Mouse (Mus musculus) erythroblast, embryonic 14.5 days (primary cell): ENCODE measurements around the gene Ssr1. TPM values are rescaled to one million over a fixed set of nuclear protein-coding genes. Genes with fewer than 3 reads are reported as not detected.

Source experiments
- H3K27me3 ChIP-seq: 2 replicates; pipeline ENCODE4 v1.6.1; 2012; ENCODE audit warnings: inconsistent platforms; ENCODE audit not compliant: control insufficient read depth
- H3K36me3 ChIP-seq: 2 replicates; pipeline ENCODE4 v1.6.1; 2012; ENCODE audit warnings: mild to moderate bottlenecking, inconsistent platforms; ENCODE audit not compliant: control insufficient read depth
- H3K4me1 ChIP-seq: 2 replicates; pipeline ENCODE4 v1.6.1; 2012; ENCODE audit warnings: inconsistent platforms; ENCODE audit not compliant: control insufficient read depth
- H3K4me3 ChIP-seq: replicated peaks from 2 replicates; pipeline ENCODE3; 2012; ENCODE audit warnings: moderate library complexity, mild to moderate bottlenecking, inconsistent platforms
- H3K9me3 ChIP-seq: 2 replicates; pipeline ENCODE4 v1.6.1; 2012; ENCODE audit warnings: low read length, inconsistent platforms, mixed read lengths; ENCODE audit not compliant: control insufficient read depth
- GATA1 ChIP-seq: IDR thresholded peaks from 2 replicates; pipeline ENCODE4 v1.6.1; 2012; ENCODE audit warnings: low read length, inconsistent platforms, mixed read lengths
- TAL1 ChIP-seq: IDR thresholded peaks from 3 replicates; pipeline ENCODE4 v1.6.1; 2012; ENCODE audit warnings: low read length, inconsistent platforms, mixed read lengths
- polyA plus RNA-seq: library from polyadenylated mRNA; stranded (reverse); fragments of >175 nt; gene quantifications from 2 replicates; pipeline ENCODE4 v1.2.3, GENCODE M21; 2012

Ssr1 gene
- polyA plus RNA-seq, 1 experiment: 3.0 TPM

DNA sequence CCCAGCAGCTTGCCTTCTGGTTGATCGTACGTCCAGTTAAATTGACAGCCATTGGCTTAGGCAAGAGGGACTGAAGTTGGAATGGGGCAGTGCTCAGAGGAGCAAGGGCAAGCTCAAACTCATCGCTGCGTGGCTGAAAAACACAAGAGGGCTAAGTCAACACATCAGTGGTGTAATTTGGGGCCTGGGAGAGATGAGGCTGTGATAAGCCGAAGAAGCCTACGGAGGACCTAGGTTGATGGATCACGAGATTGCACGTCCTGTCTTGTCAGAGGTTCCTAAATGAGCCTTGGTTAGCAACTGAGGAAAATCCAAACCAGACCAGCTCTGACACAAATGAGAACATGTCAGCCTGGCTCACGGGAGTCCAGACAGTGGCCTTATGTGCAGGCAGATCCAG is 31.5 kb downstream of the Ssr1 start:
- no peaks in the 10 kb centered on the region for H3K27me3 ChIP-seq
- TF ChIP-seq GATA1 (no peak), TAL1 (no peak)
- peaks cover 78% of the 10 kb centered on the region for H3K4me1 ChIP-seq
- no peaks in the 10 kb centered on the region for H3K36me3 ChIP-seq
- no peak overlapping the region for H3K4me3 ChIP-seq
- peaks cover 10% of the 10 kb centered on the region for H3K9me3 ChIP-seq

DNA sequence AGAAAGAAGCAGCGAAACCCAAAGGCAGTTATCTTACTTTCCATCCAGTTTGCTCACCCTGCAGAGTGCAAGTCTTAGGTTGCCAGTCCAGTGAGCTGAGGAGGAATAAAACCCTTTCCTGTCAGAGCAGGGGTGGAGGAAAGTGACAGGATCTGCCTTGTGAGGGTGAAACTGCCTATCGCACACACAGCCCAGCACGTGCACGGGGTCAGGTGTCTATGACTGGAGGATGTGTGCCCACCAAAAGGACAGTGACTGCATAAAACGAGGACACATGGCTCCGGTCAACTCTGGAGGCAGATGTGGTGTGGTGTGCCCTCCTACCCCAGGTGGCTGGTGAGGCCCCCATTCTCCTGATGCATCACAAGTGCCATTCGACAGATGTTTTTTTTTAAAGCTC is 34.1 kb downstream of the Ssr1 start:
- Histone ChIP-seq H3K9me3 (peaks cover 10% of the 10 kb centered on the region), H3K36me3 (no peaks in the 10 kb centered on the region), H3K4me1 (peaks cover 60% of the 10 kb centered on the region), H3K27me3 (no peaks in the 10 kb centered on the region), H3K4me3 (no peak overlapping the region)
- TF ChIP-seq GATA1: no peak
- no peak for TF ChIP-seq TAL1

DNA sequence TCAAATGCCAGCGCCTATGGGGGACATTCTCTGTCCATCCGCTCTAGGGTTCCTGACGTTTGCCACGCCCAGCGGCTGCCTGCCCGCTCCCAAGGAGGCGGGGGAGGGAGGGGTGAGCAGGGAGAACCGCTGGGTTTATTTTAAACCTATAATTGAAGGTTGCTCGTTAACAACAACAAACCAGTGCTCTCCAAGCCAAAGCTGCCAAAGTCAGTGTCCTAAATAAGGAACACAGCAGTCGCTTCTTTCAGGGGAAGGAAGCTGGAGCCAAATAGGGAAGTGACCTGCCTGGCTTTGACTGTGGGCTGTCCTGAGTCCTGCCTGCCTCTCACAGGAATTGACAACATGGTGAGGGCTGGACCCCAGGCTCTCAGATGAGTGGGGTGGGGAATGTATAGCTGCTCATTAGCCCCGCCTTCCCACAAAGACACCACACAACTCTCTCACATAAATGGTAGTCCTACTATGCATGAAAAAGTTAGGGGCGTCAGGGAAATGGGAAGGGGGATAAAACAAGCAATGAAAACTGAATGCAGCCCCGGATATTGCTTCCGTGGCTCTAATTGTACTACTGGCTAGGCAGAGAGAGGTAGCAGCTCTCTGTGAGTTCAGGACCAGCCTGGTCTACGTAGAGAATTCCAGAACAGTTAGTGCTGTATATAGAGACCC is 34.6 kb downstream of the Ssr1 start:
- peaks cover 55% of the 10 kb centered on the region for H3K4me1 ChIP-seq
- peaks cover 10% of the 10 kb centered on the region for H3K9me3 ChIP-seq
- H3K27me3 ChIP-seq: no peaks in the 10 kb centered on the region
- H3K4me3 ChIP-seq: no peak overlapping the region
- H3K36me3 ChIP-seq: no peaks in the 10 kb centered on the region
- TF ChIP-seq TAL1 (no peak), GATA1 (no peak)

DNA sequence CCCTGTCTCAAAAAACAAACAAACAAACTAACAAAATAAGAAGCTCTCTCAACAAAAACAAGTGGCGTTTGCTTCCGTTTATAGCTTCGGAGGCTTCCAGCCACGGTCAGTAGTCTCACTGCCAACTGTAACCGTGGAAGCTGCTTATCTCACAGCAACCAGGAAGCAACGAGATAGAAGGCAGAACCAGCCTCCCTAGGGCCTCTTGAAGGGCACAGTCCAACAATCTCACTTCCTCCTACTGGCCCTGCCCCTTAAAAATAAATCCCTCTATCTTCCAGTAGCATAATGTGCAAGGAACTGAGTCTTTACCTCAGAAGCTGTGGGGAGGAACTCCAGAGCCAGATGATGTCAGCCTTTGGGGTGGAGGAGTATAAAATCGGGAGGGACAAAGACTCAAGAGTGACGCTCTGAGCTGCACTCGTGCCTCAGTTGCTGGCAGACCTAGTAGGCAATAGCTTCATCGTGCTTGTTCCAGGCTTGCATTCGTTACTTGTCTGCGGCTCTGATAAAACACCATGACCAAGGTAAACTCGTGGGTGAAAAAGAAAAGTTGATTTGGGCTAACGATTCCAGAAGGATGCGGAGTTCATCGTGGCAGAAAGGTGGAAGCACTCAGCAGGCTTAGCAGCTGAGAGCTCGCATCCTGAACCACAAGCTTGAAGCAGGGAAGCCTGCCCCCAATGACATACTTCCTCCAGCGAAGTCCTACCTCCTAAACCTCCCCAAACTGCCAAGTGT is 35.3 kb downstream of the Ssr1 start:
- Histone ChIP-seq H3K36me3 (no peaks in the 10 kb centered on the region), H3K27me3 (no peaks in the 10 kb centered on the region), H3K4me1 (peaks cover 48% of the 10 kb centered on the region), H3K9me3 (peaks cover 10% of the 10 kb centered on the region), H3K4me3 (peak overlapping the region; percentile 33)
- TF ChIP-seq TAL1 (no peak), GATA1 (peak; percentile 29; the same call in 1 of the 2 replicates)

DNA sequence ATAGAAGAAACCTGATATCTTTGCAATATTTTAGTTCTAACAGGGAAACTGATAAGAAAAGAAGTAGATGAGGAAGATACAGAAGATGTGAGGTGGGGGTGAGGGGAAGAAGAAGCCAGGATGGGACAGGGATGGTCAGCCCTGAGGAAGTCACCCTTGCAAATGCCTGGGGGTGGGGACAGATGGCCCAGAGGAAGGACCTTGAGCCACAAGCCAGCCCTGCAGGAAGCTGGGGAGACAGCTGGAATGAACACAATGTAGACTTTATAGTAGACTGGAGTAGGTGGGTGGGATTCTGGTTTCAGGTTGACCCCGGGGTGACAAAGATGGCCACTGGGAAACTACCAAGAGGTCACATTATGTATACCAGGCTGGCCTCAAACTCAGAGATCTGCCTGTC is 39.7 kb downstream of the Ssr1 start:
- H3K36me3 ChIP-seq: peaks cover 18% of the 10 kb centered on the region
- no peaks in the 10 kb centered on the region for H3K27me3 ChIP-seq
- no peak overlapping the region for H3K4me3 ChIP-seq
- peaks cover 22% of the 10 kb centered on the region for H3K4me1 ChIP-seq
- TF ChIP-seq GATA1 (no peak), TAL1 (no peak)
- peaks cover 9% of the 10 kb centered on the region for H3K9me3 ChIP-seq

DNA sequence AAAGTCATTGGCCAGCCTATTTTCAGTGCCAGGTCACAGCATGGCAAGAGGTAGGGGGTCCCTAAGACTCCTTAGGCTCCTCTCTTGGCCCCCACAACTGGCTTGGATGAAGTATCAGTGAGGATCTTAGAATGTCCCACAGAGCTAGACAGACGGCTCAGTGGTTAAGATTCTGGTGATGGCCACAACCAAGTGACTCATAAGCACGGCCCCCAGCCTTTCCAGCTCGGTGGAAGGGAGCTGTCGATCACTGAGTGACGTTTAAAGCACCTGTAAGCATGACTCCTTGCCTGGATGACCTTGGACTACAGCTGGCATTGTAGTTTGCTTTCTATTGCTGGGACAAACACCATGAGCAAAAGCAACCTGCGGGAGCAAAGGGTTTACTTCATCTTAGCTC is 41.0 kb downstream of the Ssr1 start:
- H3K36me3 ChIP-seq: peaks cover 30% of the 10 kb centered on the region
- TF ChIP-seq GATA1 (no peak), TAL1 (no peak)
- H3K4me3 ChIP-seq: no peak overlapping the region
- peaks cover 9% of the 10 kb centered on the region for H3K4me1 ChIP-seq
- no peaks in the 10 kb centered on the region for H3K9me3 ChIP-seq
- H3K27me3 ChIP-seq: no peaks in the 10 kb centered on the region

DNA sequence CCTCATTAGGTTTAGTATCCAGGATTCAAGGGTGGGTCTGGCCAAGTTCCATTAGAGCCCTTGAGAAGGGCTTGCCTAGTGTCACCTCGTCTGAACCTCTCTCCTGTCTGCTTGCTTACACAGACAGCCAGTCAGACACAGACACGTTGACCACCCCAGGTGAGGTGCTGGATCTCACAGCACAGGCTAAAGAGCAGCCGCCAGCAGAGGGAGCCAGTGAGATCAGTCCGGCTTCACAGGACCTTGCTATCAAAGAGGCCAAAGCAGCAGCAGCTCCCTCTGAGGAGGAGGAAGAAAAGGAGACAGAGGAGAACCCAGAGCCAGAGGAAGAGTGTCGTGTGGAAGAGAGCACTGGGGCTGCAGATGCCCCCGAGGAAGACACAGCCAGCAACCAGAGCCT is 47.3 kb downstream of the Ssr1 start:
- Histone ChIP-seq H3K36me3 (peaks cover 58% of the 10 kb centered on the region), H3K4me1 (peaks cover 6% of the 10 kb centered on the region)

DNA sequence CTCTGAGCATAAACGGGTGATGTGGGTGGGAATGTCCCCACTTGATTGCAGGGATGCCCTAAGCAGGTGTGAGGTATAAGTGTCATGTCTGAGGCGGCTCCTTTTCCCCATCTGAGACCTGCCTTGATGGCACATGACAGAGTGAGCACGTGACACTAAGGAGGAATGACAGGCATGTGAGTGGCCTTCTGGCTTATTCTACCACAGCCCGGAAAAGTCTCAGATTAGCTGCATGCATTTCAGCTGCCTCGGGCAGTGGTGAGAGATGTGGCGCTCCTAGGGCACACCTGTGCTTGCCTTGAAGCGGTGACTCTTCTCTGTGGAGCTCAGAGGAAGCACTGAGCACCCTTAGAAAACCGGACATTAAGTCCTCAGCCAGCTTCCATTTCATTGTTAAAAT is 48.6 kb downstream of the Ssr1 start:
- TF ChIP-seq GATA1 (no peak), TAL1 (no peak)
- Histone ChIP-seq H3K9me3 (no peaks in the 10 kb centered on the region), H3K4me1 (peaks cover 9% of the 10 kb centered on the region), H3K4me3 (no peak overlapping the region), H3K36me3 (peaks cover 61% of the 10 kb centered on the region), H3K27me3 (no peaks in the 10 kb centered on the region)

More for the DNA sequence above, 47.3 kb downstream of the Ssr1 start:
- TF ChIP-seq GATA1 (no peak), TAL1 (no peak)
- Histone ChIP-seq H3K27me3 (no peaks in the 10 kb centered on the region), H3K9me3 (no peaks in the 10 kb centered on the region), H3K4me3 (no peak overlapping the region)

DNA sequence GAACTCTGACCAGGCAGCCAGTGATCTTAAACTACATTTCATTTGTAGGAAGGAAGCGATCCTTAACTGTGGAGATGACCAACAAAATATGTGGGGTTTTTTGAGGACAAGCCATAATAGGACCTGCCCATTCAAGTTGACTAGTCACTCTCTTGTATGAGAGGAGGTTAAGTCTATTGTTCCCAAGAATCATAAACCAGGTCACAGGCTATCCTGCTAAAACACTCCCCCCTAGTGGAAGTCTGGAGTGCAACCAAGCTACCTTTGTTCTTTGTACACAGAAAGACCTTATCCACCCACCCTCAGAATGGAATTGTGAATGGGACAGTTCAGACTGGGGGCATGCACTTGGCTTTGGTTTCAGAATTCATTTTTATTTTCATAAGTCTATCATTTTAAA is 49.7 kb downstream of the Ssr1 start:
- H3K36me3 ChIP-seq: peaks cover 52% of the 10 kb centered on the region
- H3K4me1 ChIP-seq: peaks cover 9% of the 10 kb centered on the region
- no peaks in the 10 kb centered on the region for H3K9me3 ChIP-seq
- no peaks in the 10 kb centered on the region for H3K27me3 ChIP-seq
- H3K4me3 ChIP-seq: no peak overlapping the region
- no peak for TF ChIP-seq TAL1
- no peak for TF ChIP-seq GATA1

DNA sequence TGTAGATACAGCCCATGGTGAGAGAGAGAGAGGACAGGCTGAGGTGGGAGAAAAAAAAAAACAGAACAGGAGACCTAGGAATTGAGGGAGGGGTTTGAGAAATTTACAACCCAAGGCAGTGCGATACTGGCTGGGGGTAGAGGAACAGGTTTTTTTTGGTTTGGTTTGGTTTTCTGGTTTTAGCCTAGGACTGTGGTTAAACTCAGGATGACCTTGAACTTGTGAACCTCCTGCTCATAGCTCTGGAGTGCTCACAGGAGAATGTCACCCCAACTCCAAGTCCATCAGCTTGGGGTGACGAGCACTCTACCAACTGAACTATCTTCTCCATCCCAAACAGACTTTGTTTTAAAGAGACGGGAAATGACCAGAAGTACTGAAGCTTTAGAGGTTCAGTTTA is 50.6 kb downstream of the Ssr1 start:
- H3K36me3 ChIP-seq: peaks cover 45% of the 10 kb centered on the region
- no peak for TF ChIP-seq GATA1
- no peak for TF ChIP-seq TAL1
- no peaks in the 10 kb centered on the region for H3K27me3 ChIP-seq
- no peak overlapping the region for H3K4me3 ChIP-seq
- H3K9me3 ChIP-seq: no peaks in the 10 kb centered on the region
- peaks cover 9% of the 10 kb centered on the region for H3K4me1 ChIP-seq
